Mouse (Mus musculus): Measurements from ENCODE around the gene Ilk. TPM values are rescaled to one million over a fixed set of nuclear protein-coding genes. Genes with fewer than 3 reads are reported as not detected.
A peak's percentile ranks its signal among the peaks of the same experiment; 100 is the strongest.

Ilk gene
- polyA plus RNA-seq, 1 experiment from 2014 or later, result 204 TPM

DNA sequence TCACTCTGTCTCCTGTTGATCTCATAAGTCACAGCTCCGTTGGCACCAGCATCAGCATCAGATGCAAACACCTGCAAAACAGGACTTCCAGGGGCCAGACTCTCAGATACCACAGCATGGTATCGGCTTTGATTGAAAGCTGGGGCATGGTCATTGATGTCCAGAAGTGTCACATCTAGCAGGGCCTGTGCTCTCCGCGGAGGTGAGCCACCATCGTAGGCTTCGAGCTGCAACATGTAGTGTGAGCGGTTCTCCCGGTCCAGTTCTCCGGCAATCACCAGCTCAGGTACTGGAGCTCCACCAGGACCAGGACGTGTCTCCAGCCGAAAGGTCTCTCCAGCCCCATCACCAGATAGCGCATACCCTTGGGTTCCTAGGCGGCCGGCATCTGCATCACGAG is 35.9 kb downstream of the Ilk start:
- 96% methylated on average over 15 of the region's 15 CpGs for WGBS
- Histone ChIP-seq H3K36me3 (peaks cover 53% of the 10 kb centered on the region), H3K9ac (replicated peaks) (no peak overlapping the region)

DNA sequence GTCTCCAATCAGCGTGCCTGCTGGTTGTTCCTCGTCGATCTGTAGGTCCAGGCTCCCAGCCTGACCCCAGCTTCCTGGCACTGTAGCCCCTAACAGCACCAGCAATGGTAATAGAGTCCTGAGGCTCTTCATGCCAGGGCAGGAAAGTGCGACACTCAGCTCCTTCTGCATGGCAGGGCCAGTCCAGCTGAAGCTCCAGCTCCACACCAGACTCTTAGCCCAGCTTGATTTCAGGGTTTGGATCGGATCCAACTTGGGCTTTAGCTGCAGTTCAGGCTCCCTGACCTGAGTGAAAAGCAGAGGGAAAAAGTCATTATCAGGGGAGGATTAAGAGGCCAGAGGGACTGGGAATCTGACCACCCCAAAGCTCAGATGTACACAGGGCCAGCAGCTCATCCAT is 36.6 kb downstream of the Ilk start:
- WGBS, result 92% methylated on average over 5 of the region's 5 CpGs
- H3K9me3 ChIP-seq (replicated peaks), result no peaks in the 10 kb centered on the region
- H3K4me1 ChIP-seq, result peaks cover 81% of the 10 kb centered on the region
- peaks cover 46% of the 10 kb centered on the region for H3K36me3 ChIP-seq
- H3K27me3 ChIP-seq (replicated peaks), result no peaks in the 10 kb centered on the region
- ATAC-seq (ENCODE audit: low FRiP score), result no peak
- no peak overlapping the region for H3K4me2 ChIP-seq
- H3K9ac ChIP-seq (replicated peaks), result no peak overlapping the region
- no peak overlapping the region for H3K27ac ChIP-seq (replicated peaks)
- no peak overlapping the region for H3K4me3 ChIP-seq (replicated peaks)

More for the DNA sequence above, 35.9 kb downstream of the Ilk start:
- H3K4me3 ChIP-seq (replicated peaks), result no peak overlapping the region
- ATAC-seq (ENCODE audit: low FRiP score), result no peak
- H3K27ac ChIP-seq (replicated peaks), result no peak overlapping the region
- no peak overlapping the region for H3K4me2 ChIP-seq
- H3K4me1 ChIP-seq, result peaks cover 81% of the 10 kb centered on the region
- H3K27me3 ChIP-seq (replicated peaks), result no peaks in the 10 kb centered on the region
- H3K9me3 ChIP-seq (replicated peaks), result no peaks in the 10 kb centered on the region

DNA sequence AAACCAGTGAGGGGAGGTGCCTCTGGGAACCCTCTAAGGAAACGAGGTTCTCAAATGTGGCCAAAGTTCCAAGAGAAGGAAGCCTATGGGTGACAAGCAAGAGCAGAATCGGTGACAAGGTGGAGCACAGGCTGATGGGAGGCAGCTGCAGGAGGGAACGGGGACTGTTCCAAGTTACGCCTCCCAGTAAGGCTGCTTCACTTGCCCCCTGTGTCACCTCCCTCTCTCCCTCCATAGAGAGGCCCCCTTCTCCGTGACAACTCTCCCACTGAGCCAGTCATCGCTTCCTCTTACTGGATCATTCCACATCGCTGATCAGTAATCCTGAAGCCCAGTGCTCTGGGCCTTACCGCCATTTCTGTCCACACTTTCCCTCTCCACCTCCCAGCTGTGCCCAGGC is 38.3 kb downstream of the Ilk start:
- no peaks in the 10 kb centered on the region for H3K27me3 ChIP-seq (replicated peaks)
- no peak for ATAC-seq (ENCODE audit: low FRiP score)
- H3K4me3 ChIP-seq (replicated peaks), result no peak overlapping the region
- no peak overlapping the region for H3K4me2 ChIP-seq
- H3K9me3 ChIP-seq (replicated peaks), result no peaks in the 10 kb centered on the region
- 44% methylated on average over 8 of the region's 8 CpGs for WGBS
- peaks cover 40% of the 10 kb centered on the region for H3K36me3 ChIP-seq
- H3K27ac ChIP-seq (replicated peaks), result no peak overlapping the region
- H3K9ac ChIP-seq (replicated peaks), result no peak overlapping the region
- peaks cover 82% of the 10 kb centered on the region for H3K4me1 ChIP-seq

DNA sequence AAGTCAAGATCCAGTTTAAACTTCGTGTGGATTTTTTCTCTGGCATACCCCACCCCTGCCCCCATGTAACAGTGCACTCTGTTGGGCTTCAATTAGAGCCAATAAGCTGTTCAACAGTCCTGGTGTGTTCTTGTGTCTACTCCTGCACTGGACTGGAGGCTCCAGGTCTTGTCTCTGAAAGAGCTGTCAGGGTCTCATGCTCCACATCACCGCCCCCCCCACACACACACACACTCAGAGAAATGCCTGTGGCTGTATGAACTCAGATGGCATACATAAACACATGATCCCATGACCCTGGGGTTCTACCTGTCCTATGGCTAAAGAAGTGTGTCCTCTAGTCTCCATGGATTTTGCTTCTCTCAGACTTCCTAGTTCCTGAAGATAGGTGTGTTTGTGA is 39.6 kb downstream of the Ilk start:
- H3K4me3 ChIP-seq (replicated peaks), result no peak overlapping the region
- ATAC-seq (ENCODE audit: low FRiP score), result no peak
- no peak overlapping the region for H3K4me2 ChIP-seq
- H3K27ac ChIP-seq (replicated peaks), result no peak overlapping the region
- peaks cover 75% of the 10 kb centered on the region for H3K4me1 ChIP-seq
- WGBS, result 90% methylated on average over 2 of the region's 2 CpGs
- no peak overlapping the region for H3K9ac ChIP-seq (replicated peaks)
- no peaks in the 10 kb centered on the region for H3K27me3 ChIP-seq (replicated peaks)
- peaks cover 45% of the 10 kb centered on the region for H3K36me3 ChIP-seq
- no peaks in the 10 kb centered on the region for H3K9me3 ChIP-seq (replicated peaks)

DNA sequence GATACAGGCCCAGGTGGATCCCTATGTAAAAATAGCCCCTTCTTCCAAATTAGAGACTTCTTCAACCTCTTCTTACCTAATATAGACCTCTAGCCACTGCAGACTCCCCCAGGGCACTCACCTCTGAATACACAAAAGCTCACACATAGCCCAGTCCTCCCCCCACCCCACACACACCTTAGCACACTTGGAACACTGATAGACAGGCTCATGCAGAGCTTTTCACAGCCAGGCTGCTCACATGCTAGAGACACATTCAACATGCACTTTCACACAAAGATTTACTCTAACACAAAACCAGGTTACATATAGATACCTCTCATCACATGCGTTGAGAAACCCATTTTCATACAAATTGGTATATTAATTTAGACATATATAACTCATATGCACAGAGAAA is 40.9 kb downstream of the Ilk start:
- Histone ChIP-seq H3K9ac (replicated peaks) (no peak overlapping the region), H3K4me1 (peaks cover 71% of the 10 kb centered on the region), H3K4me3 (replicated peaks) (no peak overlapping the region), H3K27me3 (replicated peaks) (no peaks in the 10 kb centered on the region), H3K9me3 (replicated peaks) (no peaks in the 10 kb centered on the region), H3K27ac (replicated peaks) (peak overlapping the region; percentile 78; the same call in 1 of the 2 replicates), H3K4me2 (peak overlapping the region; percentile 44), H3K36me3 (peaks cover 42% of the 10 kb centered on the region)
- no peak for ATAC-seq (ENCODE audit: low FRiP score)
- 79% methylated on average over 1 of the region's 1 CpGs for WGBS

DNA sequence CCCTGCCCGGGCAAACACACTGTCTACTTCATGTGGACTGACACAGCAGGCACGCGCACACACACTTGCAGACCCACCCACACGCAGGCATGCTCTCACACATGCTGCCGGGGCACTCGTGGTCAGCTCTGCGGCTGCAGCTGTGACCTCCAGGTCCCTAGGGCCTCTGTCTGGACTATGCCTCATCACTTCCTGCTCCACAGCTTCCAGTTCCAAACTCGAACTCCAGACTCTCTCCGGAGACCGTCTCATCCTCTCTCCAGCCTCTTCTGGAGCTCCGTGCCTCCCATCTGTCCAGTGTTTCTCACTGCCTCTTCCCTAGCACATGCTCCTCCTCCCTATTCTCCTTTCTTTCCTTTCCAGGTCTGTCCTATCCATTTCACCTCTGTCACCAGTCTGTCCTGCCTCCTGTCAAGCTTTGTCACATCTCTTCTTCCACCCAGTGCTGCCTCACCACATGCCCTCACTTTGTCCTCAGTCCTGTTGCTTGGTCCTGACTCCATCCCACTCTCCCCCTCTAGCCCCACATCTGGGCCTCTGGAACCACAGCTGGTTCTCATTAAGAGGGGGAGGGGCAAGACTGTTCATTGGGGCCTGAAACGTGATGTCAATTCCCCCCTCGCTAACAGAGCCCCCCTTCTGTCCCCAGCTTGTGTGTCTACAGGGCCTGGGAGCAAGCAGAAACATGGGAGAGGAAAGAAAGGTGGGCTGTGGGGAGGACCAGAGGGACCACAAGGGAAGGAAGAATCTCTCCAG is 41.6 kb downstream of the Ilk start:
- peak; percentile 29 for ATAC-seq (ENCODE audit: low FRiP score)
- peak overlapping the region; percentile 78 for H3K27ac ChIP-seq (replicated peaks)
- no peaks in the 10 kb centered on the region for H3K9me3 ChIP-seq (replicated peaks)
- H3K4me3 ChIP-seq (replicated peaks), result peak overlapping the region; percentile 14; the same call in 1 of the 2 replicates
- no peaks in the 10 kb centered on the region for H3K27me3 ChIP-seq (replicated peaks)
- WGBS, result 46% methylated on average over 13 of the region's 13 CpGs
- H3K4me2 ChIP-seq, result peak overlapping the region; percentile 44
- peaks cover 40% of the 10 kb centered on the region for H3K36me3 ChIP-seq
- peak overlapping the region; percentile 31; the same call in 1 of the 2 replicates for H3K9ac ChIP-seq (replicated peaks)
- H3K4me1 ChIP-seq, result peaks cover 73% of the 10 kb centered on the region

DNA sequence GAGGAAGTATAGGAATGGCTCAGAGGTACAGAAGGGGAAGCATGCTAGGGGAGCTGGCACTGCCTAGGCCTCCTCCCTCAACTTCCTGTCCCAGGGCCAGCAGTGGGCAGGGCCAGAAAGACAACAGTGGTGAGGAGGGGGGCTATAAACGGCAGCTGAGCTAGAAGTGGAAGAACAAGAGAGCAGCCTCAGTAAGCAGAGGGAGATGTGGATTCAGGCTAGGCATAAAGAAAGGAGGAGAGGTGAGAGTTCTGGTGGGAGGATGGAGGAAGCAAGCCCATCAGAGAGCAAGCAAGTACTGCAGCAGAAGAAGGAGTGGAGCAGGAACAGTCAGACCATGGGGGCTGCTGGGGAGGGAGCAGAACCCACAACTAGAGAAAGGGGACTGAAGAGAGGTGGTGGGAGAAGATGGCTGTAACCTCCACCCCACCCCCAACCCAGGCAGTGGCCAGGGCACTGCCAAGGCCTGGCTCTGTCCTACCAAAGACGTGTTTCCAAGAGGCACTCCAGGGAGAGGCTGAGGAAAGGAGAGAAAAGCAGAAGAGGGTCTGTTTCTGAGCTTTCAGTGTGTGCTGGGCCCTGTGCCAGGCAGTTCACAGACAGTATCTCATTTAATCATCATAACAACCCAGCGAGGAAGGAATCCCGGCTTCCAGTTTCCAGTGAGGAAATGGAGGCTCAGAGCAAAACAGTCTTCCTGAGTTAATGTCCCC is 42.3 kb downstream of the Ilk start:
- ATAC-seq (ENCODE audit: low FRiP score), result peak; percentile 66
- Histone ChIP-seq H3K9ac (replicated peaks) (peak overlapping the region; percentile 31), H3K36me3 (peaks cover 41% of the 10 kb centered on the region)

DNA sequence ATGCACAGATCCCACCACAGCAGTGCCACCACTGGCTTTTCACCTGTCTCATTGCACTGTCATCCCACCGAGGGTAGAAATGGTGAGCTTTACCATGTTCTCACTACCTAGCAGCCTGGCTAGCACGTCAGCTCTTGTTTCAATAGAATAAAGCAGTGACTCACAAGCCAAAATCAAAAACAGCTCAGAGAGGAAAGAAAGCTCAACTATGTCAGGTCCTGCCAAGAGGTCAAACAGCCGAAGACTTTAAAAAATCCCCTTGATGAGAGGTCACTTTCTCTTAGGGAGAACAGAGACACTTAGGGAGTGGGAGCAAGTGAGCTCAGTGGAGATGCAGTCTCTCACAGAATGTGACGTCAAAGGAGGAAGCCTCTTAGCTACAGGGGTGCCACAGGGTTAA is 47.5 kb downstream of the Ilk start:
- H3K4me3 ChIP-seq (replicated peaks), result no peak overlapping the region
- no peak overlapping the region for H3K9ac ChIP-seq (replicated peaks)
- H3K9me3 ChIP-seq (replicated peaks), result no peaks in the 10 kb centered on the region
- H3K4me1 ChIP-seq, result peaks cover 65% of the 10 kb centered on the region
- ATAC-seq (ENCODE audit: low FRiP score), result no peak
- 53% methylated on average over 4 of the region's 4 CpGs for WGBS
- H3K36me3 ChIP-seq, result peaks cover 36% of the 10 kb centered on the region
- H3K27ac ChIP-seq (replicated peaks), result no peak overlapping the region
- peak overlapping the region; percentile 78 for H3K4me2 ChIP-seq
- no peaks in the 10 kb centered on the region for H3K27me3 ChIP-seq (replicated peaks)

More for the DNA sequence above, 42.3 kb downstream of the Ilk start:
- H3K27me3 ChIP-seq (replicated peaks), result no peaks in the 10 kb centered on the region
- H3K4me2 ChIP-seq, result peak overlapping the region; percentile 44
- peaks cover 75% of the 10 kb centered on the region for H3K4me1 ChIP-seq
- H3K9me3 ChIP-seq (replicated peaks), result no peaks in the 10 kb centered on the region
- H3K27ac ChIP-seq (replicated peaks), result peak overlapping the region; percentile 78
- no peak overlapping the region for H3K4me3 ChIP-seq (replicated peaks)
- 13% methylated on average over 4 of the region's 4 CpGs for WGBS

DNA sequence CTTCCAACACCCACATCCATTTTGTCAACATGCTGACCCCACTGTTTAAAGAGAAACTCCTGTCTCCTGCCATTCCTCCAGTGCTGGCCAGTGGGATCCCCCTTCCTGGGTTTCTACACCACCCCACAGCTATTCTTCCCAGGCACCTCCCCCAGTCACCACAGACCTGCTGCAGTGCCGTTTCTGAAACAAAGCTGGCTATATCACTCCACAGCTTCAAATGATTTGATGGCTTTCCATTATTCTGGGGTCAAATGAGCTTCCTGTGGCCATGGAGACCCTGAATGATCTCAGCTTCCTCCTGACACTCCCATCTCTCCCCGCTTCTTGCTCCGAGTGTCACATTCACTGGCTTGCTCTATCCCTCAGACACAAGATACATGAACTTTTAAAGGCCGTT is 48.2 kb downstream of the Ilk start:
- no peak for ATAC-seq (ENCODE audit: low FRiP score)
- peaks cover 32% of the 10 kb centered on the region for H3K36me3 ChIP-seq
- H3K27ac ChIP-seq (replicated peaks), result peak overlapping the region; percentile 48; the same call in 1 of the 2 replicates
- peak overlapping the region; percentile 17; the same call in 1 of the 2 replicates for H3K9ac ChIP-seq (replicated peaks)
- no peaks in the 10 kb centered on the region for H3K27me3 ChIP-seq (replicated peaks)
- peaks cover 58% of the 10 kb centered on the region for H3K4me1 ChIP-seq
- H3K4me2 ChIP-seq, result peak overlapping the region; percentile 78
- WGBS, result 6% methylated on average over 4 of the region's 4 CpGs
- peak overlapping the region; percentile 19 for H3K4me3 ChIP-seq (replicated peaks)
- H3K9me3 ChIP-seq (replicated peaks), result no peaks in the 10 kb centered on the region

DNA sequence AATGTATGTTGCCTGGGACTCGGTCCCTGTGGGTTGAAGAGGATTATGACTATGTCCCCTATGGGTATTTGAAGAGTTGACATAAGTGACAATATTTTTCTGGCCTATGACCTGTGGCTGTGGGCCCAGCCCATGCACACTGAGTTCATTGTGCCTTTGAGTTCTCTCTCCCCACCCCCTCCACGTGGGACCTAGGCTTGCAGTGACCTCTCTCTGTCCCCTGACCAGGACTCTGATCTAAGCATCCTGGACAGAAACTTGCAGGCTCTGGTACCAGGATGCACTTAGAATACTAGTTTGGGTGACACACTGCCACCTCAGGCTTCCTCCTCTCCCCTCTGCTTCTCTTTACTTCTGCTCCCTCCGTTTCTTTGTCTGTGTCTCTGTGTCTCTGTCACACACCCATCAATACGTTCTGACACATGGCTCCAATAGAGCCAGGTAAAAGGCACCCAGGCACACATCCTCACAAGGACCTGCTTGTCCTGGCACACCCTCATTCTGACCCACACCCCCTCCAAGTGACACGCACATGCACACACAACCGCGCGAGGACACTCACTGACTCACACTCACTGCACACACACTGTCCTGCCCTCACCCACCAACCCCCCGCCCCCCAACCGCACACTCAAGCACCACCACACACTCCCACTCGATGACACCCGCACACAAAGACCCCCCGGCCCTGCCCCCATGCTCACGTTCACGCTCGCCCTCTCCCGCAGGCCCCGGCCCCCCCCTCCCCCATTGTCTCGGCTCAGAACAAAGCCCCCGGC is 50.3 kb downstream of the Ilk start:
- WGBS, result 3% methylated on average over 20 of the region's 20 CpGs
- Histone ChIP-seq H3K4me2 (peak overlapping the region; percentile 78), H3K27me3 (replicated peaks) (no peaks in the 10 kb centered on the region), H3K4me1 (peaks cover 50% of the 10 kb centered on the region), H3K9me3 (replicated peaks) (no peaks in the 10 kb centered on the region), H3K36me3 (peaks cover 11% of the 10 kb centered on the region), H3K9ac (replicated peaks) (peak overlapping the region; percentile 92), H3K27ac (replicated peaks) (peak overlapping the region; percentile 95), H3K4me3 (replicated peaks) (peak overlapping the region; percentile 73)
- peak; percentile 81 for ATAC-seq (ENCODE audit: low FRiP score)

DNA sequence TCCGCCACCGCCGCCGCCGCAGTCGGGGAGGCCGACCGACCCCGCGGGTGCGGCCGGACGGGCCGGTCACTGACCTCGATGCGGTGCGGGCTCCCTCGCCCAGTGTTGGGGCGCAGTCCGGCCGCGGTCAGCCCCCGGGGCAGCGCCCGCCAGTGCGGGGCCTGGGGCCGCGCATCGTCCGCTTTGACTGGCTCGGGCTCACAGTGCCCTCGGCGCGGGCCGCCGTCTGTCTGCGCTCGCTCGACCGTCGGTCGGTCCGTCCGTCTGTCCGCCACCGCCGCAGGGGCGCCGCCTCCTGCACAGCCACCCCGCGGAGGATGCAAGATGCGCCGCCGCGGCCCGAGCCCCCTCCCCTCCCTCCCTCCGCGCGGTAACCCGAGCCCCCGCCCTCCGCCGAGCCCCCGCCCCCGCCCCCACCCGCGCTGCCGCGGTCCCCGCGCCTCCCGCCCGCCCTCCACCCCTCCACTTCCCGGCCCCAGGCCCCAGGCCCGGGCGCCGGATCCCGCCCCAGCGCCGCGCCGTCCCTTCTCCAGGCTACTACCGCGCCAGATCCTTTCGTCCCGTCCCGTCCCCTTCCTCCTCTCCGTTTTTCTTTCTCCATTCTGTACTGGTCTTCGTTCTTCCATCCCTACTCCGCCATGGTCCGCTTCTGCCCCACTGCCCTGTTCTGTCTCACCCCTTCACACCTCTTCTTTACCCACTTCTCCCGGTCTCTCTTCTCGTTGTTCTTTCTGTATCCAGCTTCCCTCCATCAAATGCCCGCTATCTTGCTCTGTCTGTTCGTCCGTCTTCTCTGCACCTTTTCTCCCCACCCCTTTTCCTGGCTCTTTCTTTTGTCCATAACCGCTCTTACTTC is 51.1 kb downstream of the Ilk start, which contains the start of gene Dchs1:
Dchs1 (minus strand) TSS at position 370 of the 856 bp plus-strand sequence.
- Histone ChIP-seq H3K27me3 (replicated peaks) (no peaks in the 10 kb centered on the region), H3K36me3 (peaks cover 7% of the 10 kb centered on the region; the same call in 1 of the 2 replicates), H3K4me3 (replicated peaks) (peak within 1 kb of the TSS; percentile 73), H3K9me3 (replicated peaks) (no peaks in the 10 kb centered on the region), H3K4me1 (peaks cover 47% of the 10 kb centered on the region), H3K27ac (replicated peaks) (peak within 1 kb of the TSS; percentile 95), H3K4me2 (peak within 1 kb of the TSS; percentile 78), H3K9ac (replicated peaks) (peak within 1 kb of the TSS; percentile 92)
- whole genome bisulfite sequencing, result under 1% methylated on average over 69 of the region's 97 CpGs
- ATAC-seq (ENCODE audit: low FRiP score), result peak; percentile 76

All from neural tube, embryonic 15.5 days (tissue).